ENCODE assay signal across 25 mouse cellular contexts in genomic region chr13:70380772-70381171, GRCm38 (mm10).
DNase-seq lines count a peak whose midpoint lies in the region; ATAC-seq and TF ChIP-seq lines count a peak whose summit lies in the region.
"Had no signal": no experiment of that assay in that cellular context is flagged by ENCODE, and none has a peak within 500 bp of the region (broad histone marks: within the 10 kb centered on the region; RNA-seq: fewer than 3 reads in every experiment).

No protein-coding gene starts in this region.

- no peak for ATAC-seq in erythroblast, adult 5-6 weeks (replicated peaks; ENCODE audit: low FRiP score, poor library complexity, severe bottlenecking)
- ATAC-seq: activated CD4-positive, CD25-positive, alpha-beta regulatory T cell, adult 4 months; lung, postnatal 0 days had no signal

- H3K27ac ChIP-seq in left cerebral cortex, adult 2 months, result no peak overlapping the region
- H3K27ac ChIP-seq: embryonic facial prominence, embryonic 12.5 days; forebrain, embryonic 12.5 days; heart, adult 2 months; hindbrain, embryonic 13.5 days; kidney, embryonic 15.5 days; macrophage; stomach, embryonic 15.5 days had no signal

- intact Hi-C loops in left cerebral cortex, adult 2 months (cut with DNase I), result no loop called here

- TF ChIP-seq CTCF in left cerebral cortex, adult 2 months (IDR thresholded peaks at IDR 0.05), result no peak

- H3K4me3 ChIP-seq in left cerebral cortex, adult 2 months, result no peak overlapping the region
- H3K4me3 ChIP-seq: embryonic facial prominence, embryonic 12.5 days; erythroblast, embryonic 14.5 days; forebrain, embryonic 12.5 days; heart, adult 2 months; hindbrain, embryonic 13.5 days; kidney, embryonic 15.5 days; stomach, embryonic 15.5 days had no signal

- DNase-seq in left cerebral cortex, adult 18-20 months (ENCODE audit: low spot score in 2 of 2), result peak; percentile 38 to 46
- DNase-seq in left cerebral cortex, adult 2 months (ENCODE audit: extremely low spot score in 1 of 2, low spot score in 2 of 2), result no peak
- peak; percentile 54 to 58 for DNase-seq in frontal cortex, postnatal 36 days (ENCODE audit: low spot score in 2 of 2)
- peak; percentile 18 to 27 for DNase-seq in layer of hippocampus, adult 8-10 months (ENCODE audit: low spot score in 2 of 2)
- DNase-seq in right cerebral cortex, postnatal 14 days, result peak; percentile 11
- DNase-seq in lung, adult 18-20 months, result no peak
- DNase-seq: adrenal gland, adult 8-10 months; cerebellum, adult 2 months; cerebellum, postnatal 25 days; gastrocnemius, postnatal 36 days; heart, adult 2 months; kidney, adult 11 months; kidney, postnatal 36 days; thymus, adult 18-20 months; thymus, postnatal 4 days had no signal

Comparison
In these comparisons a context has a peak if more than half of its experiments do, and no peak if none do; other contexts are left out.
1. DNase-seq: peak in left cerebral cortex, adult 18-20 months (2 of 2), frontal cortex, postnatal 36 days (2 of 2), layer of hippocampus, adult 8-10 months (2 of 2) and right cerebral cortex, postnatal 14 days (single experiment); none in left cerebral cortex, adult 2 months (0 of 2) and lung, adult 18-20 months (0 of 2).